Mouse (Mus musculus) forebrain, embryonic 11.5 days (tissue): Measurements from ENCODE around the gene Amph. TPM values are rescaled to one million over a fixed set of nuclear protein-coding genes. Genes with fewer than 3 reads are reported as not detected.
"Not testable (repeated sequence)": the region's sequence is repeated elsewhere in the genome, so short reads cannot be mapped to it uniquely, and the experiment has no call there.

ENCODE experiments used
- ATAC-seq: fragments of 200-750 bp; cut with Nextera tagmentation; replicated peaks from 2 replicates; pipeline ENCODE4 v1.8.0; 2017; ENCODE audit warnings: moderate TSS enrichment; ENCODE audit not compliant: low FRiP score
- DNase-seq: peaks from one replicate; pipeline ENCODE4 v3.0.0-alpha.2; 2017; ENCODE audit warnings: low spot score
- H3K27ac ChIP-seq: fragments of 300-500 bp; sonication (generic); 2 replicates; pipeline ENCODE4 v1.5.1; 2014; ENCODE audit warnings: low read depth, low read length
- H3K27me3 ChIP-seq: fragments of 300-500 bp; sonication (generic); 2 replicates; pipeline ENCODE4 v1.6.1; 2014; ENCODE audit warnings: mild to moderate bottlenecking, low read length, mixed read lengths; ENCODE audit not compliant: control insufficient read depth, insufficient read depth
- H3K36me3 ChIP-seq: fragments of 300-500 bp; sonication (generic); 2 replicates; pipeline ENCODE4 v1.6.1; 2014; ENCODE audit warnings: mild to moderate bottlenecking, low read length, moderate library complexity, mixed read lengths; ENCODE audit not compliant: control insufficient read depth, insufficient read depth
- H3K4me1 ChIP-seq: fragments of 300-500 bp; sonication (generic); replicated peaks from 2 replicates; pipeline ENCODE4 v1.6.1; 2014; ENCODE audit warnings: low read length, mixed read lengths; ENCODE audit not compliant: control insufficient read depth, insufficient read depth
- H3K4me2 ChIP-seq: fragments of 300-500 bp; sonication (generic); 2 replicates; pipeline ENCODE4 v1.6.1; 2014; ENCODE audit warnings: low read depth, mild to moderate bottlenecking, low read length, moderate library complexity, mixed read lengths; ENCODE audit not compliant: severe bottlenecking
- H3K4me3 ChIP-seq: fragments of 300-500 bp; sonication (generic); 2 replicates; pipeline ENCODE4 v1.5.1; 2014; ENCODE audit warnings: low read depth, low read length
- H3K9ac ChIP-seq: fragments of 300-500 bp; sonication (generic); 2 replicates; pipeline ENCODE4 v1.6.1; 2014; ENCODE audit warnings: low read length
- H3K9me3 ChIP-seq: fragments of 300-500 bp; sonication (generic); 2 replicates; pipeline ENCODE4 v1.6.1; 2016; ENCODE audit warnings: low read length, mixed read lengths; ENCODE audit not compliant: control insufficient read depth
- WGBS: fragments of 180-500 bp; shearing (Covaris S2); extraction: QIAGEN DNeasy Blood & Tissue Kit; methylation state at CpG from one replicate; pipeline ENCODE4 v1.1.7; 2014; 5-methylcytosine and 5-hydroxymethylcytosine counted together
- polyA plus RNA-seq: library from polyadenylated mRNA; unstranded; fragments of >200 nt; fragmentation: Nextera tagmentation; extraction: Ambion mirVana; gene quantifications from 2 replicates; pipeline ENCODE4 v1.2.1, GENCODE M21; 2014

Amph gene
- 6.8 and 7.6 TPM in 2 replicates for polyA plus RNA-seq

GRCm38 (mm10) chr13:18948171-18949028 is at the start of gene Amph:
Amph (plus strand) TSS chr13:18948205.
- H3K9ac ChIP-seq: peak within 1 kb of the TSS; percentile 73
- no peaks in the 10 kb centered on the region; the same call in 1 of the 2 replicates for H3K4me1 ChIP-seq
- no peaks in the 10 kb centered on the region for H3K27me3 ChIP-seq
- no peaks in the 10 kb centered on the region for H3K9me3 ChIP-seq
- no peak within 1 kb of the TSS for H3K27ac ChIP-seq
- H3K4me3 ChIP-seq: peak within 1 kb of the TSS; percentile 51
- ATAC-seq (peak; percentile 96), DNase-seq (peak; percentile 86)
- H3K36me3 ChIP-seq: no peaks in the 10 kb centered on the region
- WGBS: under 1% methylated on average over 69 of the region's 70 CpGs
- peak within 1 kb of the TSS; percentile 94 for H3K4me2 ChIP-seq

GRCm38 (mm10) chr13:18903623-18904022 is 44.4 kb upstream of the Amph start:
- no peak overlapping the region for H3K4me3 ChIP-seq
- H3K4me2 ChIP-seq: no peak overlapping the region
- H3K27ac ChIP-seq: no peak overlapping the region
- DNase-seq (no peak), ATAC-seq (no peak)
- no peaks in the 10 kb centered on the region for H3K27me3 ChIP-seq
- H3K9me3 ChIP-seq: no peaks in the 10 kb centered on the region
- H3K9ac ChIP-seq: no peak overlapping the region
- no peaks in the 10 kb centered on the region for H3K4me1 ChIP-seq
- no peaks in the 10 kb centered on the region for H3K36me3 ChIP-seq
- WGBS: 92% methylated on average over 6 of the region's 6 CpGs

GRCm38 (mm10) chr13:18914774-18915173 is 33.2 kb upstream of the Amph start:
- Histone ChIP-seq H3K4me2 (no peak overlapping the region), H3K36me3 (no peaks in the 10 kb centered on the region), H3K9ac (no peak overlapping the region), H3K4me1 (no peaks in the 10 kb centered on the region), H3K27ac (no peak overlapping the region), H3K4me3 (no peak overlapping the region), H3K9me3 (no peaks in the 10 kb centered on the region), H3K27me3 (no peaks in the 10 kb centered on the region)
- DNase-seq: no peak
- 93% methylated on average over 4 of the region's 4 CpGs for WGBS
- no peak for ATAC-seq

GRCm38 (mm10) chr13:18933191-18933590 is 14.8 kb upstream of the Amph start:
- not testable (repeated sequence) for H3K4me1 ChIP-seq, H3K27ac ChIP-seq, H3K27me3 ChIP-seq, ATAC-seq, H3K4me2 ChIP-seq, H3K9ac ChIP-seq, H3K4me3 ChIP-seq, H3K36me3 ChIP-seq, H3K9me3 ChIP-seq, DNase-seq
- 86% methylated on average over 1 of the region's 2 CpGs for WGBS

- Histone ChIP-seq H3K9ac (no peak overlapping the region), H3K27ac (no peak overlapping the region), H3K4me3 (peak overlapping the region; percentile 51), H3K4me2 (peak overlapping the region; percentile 94), H3K36me3 (no peaks in the 10 kb centered on the region), H3K4me1 (no peaks in the 10 kb centered on the region; the same call in 1 of the 2 replicates), H3K27me3 (no peaks in the 10 kb centered on the region), H3K9me3 (no peaks in the 10 kb centered on the region)
- no peak for DNase-seq
- no peak; the same call in 1 of the 2 replicates for ATAC-seq
- 15% methylated on average over 5 of the region's 5 CpGs for WGBS
Observed at GRCm38 (mm10) chr13:18947686-18948085, 319 bp upstream of the Amph start.

- Histone ChIP-seq H3K9ac (peak overlapping the region; percentile 73), H3K4me1 (no peaks in the 10 kb centered on the region; the same call in 1 of the 2 replicates)
Observed at GRCm38 (mm10) chr13:18949029-18949350, 985 bp downstream of the Amph start.

GRCm38 (mm10) chr13:18949626-18950200 is 1.7 kb downstream of the Amph start:
- WGBS: 75% methylated on average over 11 of the region's 11 CpGs
- Histone ChIP-seq H3K9ac (no peak overlapping the region), H3K4me2 (no peak overlapping the region; the same call in 1 of the 2 replicates), H3K36me3 (no peaks in the 10 kb centered on the region), H3K27ac (no peak overlapping the region), H3K4me1 (no peaks in the 10 kb centered on the region; the same call in 1 of the 2 replicates), H3K9me3 (no peaks in the 10 kb centered on the region), H3K27me3 (no peaks in the 10 kb centered on the region), H3K4me3 (no peak overlapping the region)
- no peak for DNase-seq
- no peak for ATAC-seq

More at GRCm38 (mm10) chr13:18949029-18949350, 985 bp downstream of the Amph start:
- no peak overlapping the region for H3K27ac ChIP-seq
- peak overlapping the region; percentile 51 for H3K4me3 ChIP-seq
- ATAC-seq (no peak; the same call in 1 of the 2 replicates), DNase-seq (no peak)
- no peaks in the 10 kb centered on the region for H3K27me3 ChIP-seq
- no peaks in the 10 kb centered on the region for H3K36me3 ChIP-seq
- WGBS: 10% methylated on average over 5 of the region's 5 CpGs
- H3K4me2 ChIP-seq: peak overlapping the region; percentile 94
- H3K9me3 ChIP-seq: no peaks in the 10 kb centered on the region

- DNase-seq: no peak
- Histone ChIP-seq H3K27ac (no peak overlapping the region), H3K4me3 (no peak overlapping the region), H3K4me1 (no peaks in the 10 kb centered on the region; the same call in 1 of the 2 replicates), H3K36me3 (no peaks in the 10 kb centered on the region), H3K9me3 (no peaks in the 10 kb centered on the region), H3K9ac (no peak overlapping the region), H3K4me2 (no peak overlapping the region), H3K27me3 (no peaks in the 10 kb centered on the region)
- peak; percentile 59 for ATAC-seq
- 85% methylated on average over 4 of the region's 4 CpGs for WGBS
Observed at GRCm38 (mm10) chr13:18953575-18953974, 5.6 kb downstream of the Amph start.
